In the genomic region with DNA sequence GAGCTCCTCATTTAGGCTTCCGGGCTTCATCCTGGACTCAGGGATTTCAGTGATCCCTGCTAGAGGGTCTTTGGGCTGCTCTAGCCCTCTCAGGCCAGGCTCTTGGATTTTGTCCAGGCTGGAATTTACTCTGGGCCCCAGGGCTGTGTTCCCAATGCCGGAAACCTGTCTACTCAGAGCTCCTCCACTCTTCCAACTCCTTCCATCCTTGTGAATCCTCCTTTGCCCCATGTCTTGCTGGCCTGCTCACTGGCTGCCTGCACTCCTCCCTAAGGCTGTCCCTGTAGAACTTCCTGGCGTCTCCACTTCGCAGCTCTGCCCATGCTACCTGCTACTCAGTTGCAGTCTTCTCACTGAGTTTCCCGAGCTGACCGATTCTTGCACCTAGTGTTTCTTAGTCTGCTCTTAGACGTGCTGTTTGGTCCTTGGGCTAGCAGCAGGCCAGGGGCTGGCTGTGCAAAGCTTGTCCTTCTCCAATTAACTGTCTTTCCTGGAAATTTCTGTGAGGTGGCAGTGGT, we compare ENCODE assay signal across 8 mouse cellular contexts. TPM values are rescaled to one million over a fixed set of nuclear protein-coding genes. Genes with fewer than 3 reads are reported as not detected.
A peak's percentile ranks its signal among the peaks of the same experiment; 100 is the strongest.
DNase-seq lines count a peak whose midpoint lies in the region; ATAC-seq lines count a peak whose summit lies in the region.

No protein-coding gene starts in this region.

- intact Hi-C loops in left cerebral cortex, postnatal 4 days (cut with DNase I), result no loop called here

- H3K9ac ChIP-seq in kidney, embryonic 16.5 days (replicated peaks; ENCODE audit: low read length), result peak overlapping the region; percentile 81
- H3K9ac ChIP-seq in heart, embryonic 15.5 days, result peak overlapping the region; percentile 90
- peak overlapping the region; percentile 99 for H3K9ac ChIP-seq in liver, embryonic 16.5 days (ENCODE audit: low read depth, low read length)

- peak overlapping the region; percentile 74 for H3K4me3 ChIP-seq in kidney, embryonic 16.5 days (ENCODE audit: low read length)
- peak overlapping the region; percentile 89 for H3K4me3 ChIP-seq in heart, embryonic 15.5 days
- peak overlapping the region; percentile 97 for H3K4me3 ChIP-seq in liver, embryonic 16.5 days (ENCODE audit: low read depth, low read length)

- WGBS in kidney, embryonic 16.5 days, result 2% methylated on average over 7 of the region's 7 CpGs
- WGBS in heart, embryonic 15.5 days, result 2% methylated on average over 7 of the region's 7 CpGs
- 2% methylated on average over 7 of the region's 7 CpGs for WGBS in liver, embryonic 16.5 days (ENCODE audit: insufficient replicate concordance)

- no peaks in the 10 kb centered on the region for H3K27me3 ChIP-seq in kidney, embryonic 16.5 days (ENCODE audit: insufficient read depth, low read length)
- H3K27me3 ChIP-seq in heart, embryonic 15.5 days, result no peaks in the 10 kb centered on the region
- H3K27me3 ChIP-seq in liver, embryonic 16.5 days (ENCODE audit: control insufficient read depth, insufficient read depth, low read depth, low read length), result no peaks in the 10 kb centered on the region

- H3K27ac ChIP-seq in kidney, embryonic 16.5 days (ENCODE audit: low read length), result peak overlapping the region; percentile 70
- H3K27ac ChIP-seq in heart, embryonic 15.5 days, result peak overlapping the region; percentile 83
- peak overlapping the region; percentile 92 for H3K27ac ChIP-seq in liver, embryonic 16.5 days (ENCODE audit: low read length)

- no peaks in the 10 kb centered on the region for H3K9me3 ChIP-seq in kidney, embryonic 16.5 days (ENCODE audit: low read length)
- H3K9me3 ChIP-seq in heart, embryonic 15.5 days (replicated peaks), result no peaks in the 10 kb centered on the region
- H3K9me3 ChIP-seq in liver, embryonic 16.5 days (replicated peaks; ENCODE audit: control insufficient read depth, low read length), result no peaks in the 10 kb centered on the region

- no peak for DNase-seq in kidney, postnatal 25 days
- DNase-seq in Muller cell, postnatal 12 days (ENCODE audit: inconsistent ontology term), result peak; percentile 56
- no peak for DNase-seq in cerebellum, postnatal 25 days
- no peak for DNase-seq in left cerebral cortex, postnatal 4 days

- peaks cover 53% of the 10 kb centered on the region for H3K4me1 ChIP-seq in kidney, embryonic 16.5 days (ENCODE audit: insufficient read depth, low read length)
- peaks cover 54% of the 10 kb centered on the region for H3K4me1 ChIP-seq in heart, embryonic 15.5 days (replicated peaks)
- peaks cover 62% of the 10 kb centered on the region for H3K4me1 ChIP-seq in liver, embryonic 16.5 days (ENCODE audit: control insufficient read depth, low read depth, low read length)

- no peak for ATAC-seq in kidney, embryonic 16.5 days (ENCODE audit: low FRiP score, low TSS enrichment)
- no peak for ATAC-seq in heart, embryonic 15.5 days (replicated peaks; ENCODE audit: insufficient number of reproducible peaks, insufficient read depth, low FRiP score, low read depth)
- ATAC-seq in liver, embryonic 16.5 days (ENCODE audit: low read depth), result no peak
- ATAC-seq in erythroid progenitor cell, adult 5-6 weeks (replicated peaks; ENCODE audit: low FRiP score, poor library complexity, severe bottlenecking), result no peak

- H3K4me2 ChIP-seq in kidney, embryonic 16.5 days (replicated peaks; ENCODE audit: low read depth, low read length), result peak overlapping the region; percentile 83
- H3K4me2 ChIP-seq in heart, embryonic 15.5 days, result peak overlapping the region; percentile 76
- H3K4me2 ChIP-seq in liver, embryonic 16.5 days (ENCODE audit: low read depth, low read length), result peak overlapping the region; percentile 71

- no peaks in the 10 kb centered on the region for H3K36me3 ChIP-seq in kidney, embryonic 16.5 days (ENCODE audit: insufficient read depth, low read length)
- H3K36me3 ChIP-seq in heart, embryonic 15.5 days, result no peaks in the 10 kb centered on the region
- peaks cover 3% of the 10 kb centered on the region for H3K36me3 ChIP-seq in liver, embryonic 16.5 days (ENCODE audit: control insufficient read depth, insufficient read depth)

RNA-seq across cellular contexts. Expression of a gene that starts 0.7 kb away (rescaled TPM):
- 138 and 142 TPM in 2 replicates for polyA plus RNA-seq in kidney, embryonic 16.5 days (2015; fragmentation: Nextera tagmentation; extraction: Ambion mirVana)
- polyA plus RNA-seq in heart, embryonic 15.5 days (2015; fragmentation: Nextera tagmentation; extraction: Ambion mirVana), result 53.3 and 76.0 TPM in 2 replicates
- polyA plus RNA-seq in liver, embryonic 16.5 days (2015; fragmentation: Nextera tagmentation; extraction: Ambion mirVana), result 121 and 134 TPM in 2 replicates
- total RNA-seq in erythroid progenitor cell, adult 5-6 weeks (2015; ENCODE audit: low replicate concordance), result 105 and 148 TPM in 2 replicates
- total RNA-seq in erythroid progenitor cell, adult 5-6 weeks (2017; ENCODE audit: low replicate concordance), result 93.2 and 132 TPM in 2 replicates
- 10 to 100 TPM; 16.7 to 17.3 TPM for total RNA-seq in left cerebral cortex, postnatal 4 days (2021)

RNA-seq across cellular contexts. Expression of a gene that starts 18.0 kb away (rescaled TPM):
- 29.9 and 31.2 TPM in 2 replicates for polyA plus RNA-seq in kidney, embryonic 16.5 days (2015; fragmentation: Nextera tagmentation; extraction: Ambion mirVana)
- 11.9 and 22.3 TPM in 2 replicates for polyA plus RNA-seq in heart, embryonic 15.5 days (2015; fragmentation: Nextera tagmentation; extraction: Ambion mirVana)
- polyA plus RNA-seq in liver, embryonic 16.5 days (2015; fragmentation: Nextera tagmentation; extraction: Ambion mirVana), result 9.9 and 14.3 TPM in 2 replicates
- total RNA-seq in erythroid progenitor cell, adult 5-6 weeks (2015; ENCODE audit: low replicate concordance), result 32.1 and 36.0 TPM in 2 replicates
- total RNA-seq in erythroid progenitor cell, adult 5-6 weeks (2017; ENCODE audit: low replicate concordance), result 17.2 and 29.4 TPM in 2 replicates
- 10 to 100 TPM; 22.8 to 29.3 TPM for total RNA-seq in left cerebral cortex, postnatal 4 days (2021)

RNA-seq across cellular contexts. Expression of a gene that starts 53.5 kb away (rescaled TPM):
- 72.0 and 79.6 TPM in 2 replicates for polyA plus RNA-seq in kidney, embryonic 16.5 days (2015; fragmentation: Nextera tagmentation; extraction: Ambion mirVana)
- 52.1 and 63.2 TPM in 2 replicates for polyA plus RNA-seq in heart, embryonic 15.5 days (2015; fragmentation: Nextera tagmentation; extraction: Ambion mirVana)
- polyA plus RNA-seq in liver, embryonic 16.5 days (2015; fragmentation: Nextera tagmentation; extraction: Ambion mirVana), result 23.2 and 23.4 TPM in 2 replicates
- total RNA-seq in erythroid progenitor cell, adult 5-6 weeks (2015; ENCODE audit: low replicate concordance), result 9.2 and 16.2 TPM in 2 replicates
- 10.7 and 16.8 TPM in 2 replicates for total RNA-seq in erythroid progenitor cell, adult 5-6 weeks (2017; ENCODE audit: low replicate concordance)
- total RNA-seq in left cerebral cortex, postnatal 4 days (2021), result 10 to 100 TPM; 26.5 to 26.8 TPM
